Mouse (Mus musculus) ES-Bruce4 (cell line): ENCODE measurements around the gene Sema5a. TPM values are rescaled to one million over a fixed set of nuclear protein-coding genes. Genes with fewer than 3 reads are reported as not detected.

Source experiments
- H3K27ac ChIP-seq: 2 replicates; pipeline ENCODE4 v1.5.1; 2012; ENCODE audit warnings: low read length, inconsistent platforms; ENCODE audit not compliant: insufficient read depth
- H3K27me3 ChIP-seq: 2 replicates; pipeline ENCODE4 v1.6.1; 2012; ENCODE audit warnings: mild to moderate bottlenecking, low read length, inconsistent platforms; ENCODE audit not compliant: control insufficient read depth, poor library complexity, insufficient read depth, severe bottlenecking
- H3K36me3 ChIP-seq: 2 replicates; pipeline ENCODE4 v1.6.1; 2012; ENCODE audit warnings: inconsistent platforms, mild to moderate bottlenecking, low read length, moderate library complexity; ENCODE audit not compliant: control insufficient read depth, poor library complexity, insufficient read depth, severe bottlenecking
- H3K4me1 ChIP-seq: one replicate; pipeline ENCODE4 v1.8.1; 2011; ENCODE audit warnings: low read length; ENCODE audit not compliant: control insufficient read depth, insufficient read depth
- H3K4me3 ChIP-seq: 2 replicates; pipeline ENCODE4 v1.5.1; 2011; ENCODE audit warnings: low read depth, mild to moderate bottlenecking, low read length
- H3K9ac ChIP-seq: 2 replicates; pipeline ENCODE4 v1.6.1; 2012; ENCODE audit warnings: low read depth, mild to moderate bottlenecking, inconsistent platforms; ENCODE audit not compliant: poor library complexity, severe bottlenecking
- H3K9me3 ChIP-seq: replicated peaks from 2 replicates; pipeline ENCODE4 v1.6.1; 2012; ENCODE audit warnings: mild to moderate bottlenecking, low read length, inconsistent platforms; ENCODE audit not compliant: control insufficient read depth, poor library complexity, insufficient read depth, severe bottlenecking
- CTCF ChIP-seq: IDR thresholded peaks from one replicate; pipeline ENCODE4 v1.8.1; 2011; ENCODE audit warnings: low read depth, low read length
- EP300 ChIP-seq: IDR thresholded peaks from 2 replicates; pipeline ENCODE4 v1.6.1; 2011; ENCODE audit warnings: low read depth, low read length; ENCODE audit not compliant: insufficient read depth
- POLR2A ChIP-seq: IDR thresholded peaks from one replicate; pipeline ENCODE4 v1.8.1; 2011; ENCODE audit warnings: low read length; ENCODE audit not compliant: insufficient read depth
- polyA plus RNA-seq: library from polyadenylated mRNA; stranded (reverse); fragments of >200 nt; gene quantifications from 2 replicates; pipeline ENCODE4 v1.2.4, GENCODE M21; 2011; ENCODE audit warnings: low read depth; ENCODE audit not compliant: missing spikeins, insufficient read depth, insufficient read length

The Sema5a gene
- polyA plus RNA-seq, 1 experiment: 2.8 TPM

DNA sequence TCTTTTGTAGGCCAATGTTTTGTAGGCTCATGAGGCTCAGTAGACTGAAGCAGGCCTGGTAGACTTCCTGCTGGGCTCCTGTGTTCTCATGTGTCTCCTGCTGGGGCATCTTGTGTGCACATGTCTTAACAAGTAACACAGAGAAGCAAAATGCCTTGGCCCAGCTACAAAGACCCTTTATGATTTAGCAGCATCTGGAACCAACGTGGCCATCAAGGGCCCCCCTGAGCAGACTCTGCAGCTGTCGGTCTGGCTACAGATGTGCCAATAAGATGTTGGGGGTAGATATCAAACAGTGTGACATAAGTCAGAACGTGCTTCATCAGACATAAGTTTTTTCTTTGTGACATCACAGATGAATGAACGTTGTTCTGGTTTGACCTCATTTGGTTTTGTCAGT lies 123.2 kb downstream of the Sema5a start:
- no peak overlapping the region for H3K27ac ChIP-seq
- TF ChIP-seq EP300 (no peak), CTCF (no peak), POLR2A (no peak)
- H3K9ac ChIP-seq: no peak overlapping the region
- H3K4me1 ChIP-seq: no peaks in the 10 kb centered on the region
- H3K27me3 ChIP-seq: no peaks in the 10 kb centered on the region; the same call in 1 of the 2 replicates
- H3K9me3 ChIP-seq: no peaks in the 10 kb centered on the region
- no peaks in the 10 kb centered on the region for H3K36me3 ChIP-seq
- no peak overlapping the region for H3K4me3 ChIP-seq

DNA sequence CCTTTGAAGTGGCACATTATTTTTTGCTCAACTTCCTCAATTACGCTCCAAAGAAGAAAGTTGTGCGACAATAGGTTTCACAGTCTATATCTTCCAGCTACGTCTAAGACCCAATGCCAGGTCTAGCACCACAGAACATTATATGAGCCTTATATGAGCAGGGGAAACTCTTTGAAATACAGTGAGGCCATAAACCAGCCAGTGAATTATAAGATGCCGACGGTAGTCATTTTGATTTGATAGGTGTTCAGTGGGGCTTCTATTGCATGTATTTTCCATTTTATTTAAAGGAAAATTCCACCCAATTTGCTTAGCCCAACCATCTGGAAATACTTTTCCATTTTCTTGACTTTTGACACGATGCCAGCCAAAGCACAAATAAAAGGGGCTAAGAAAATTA lies 126.3 kb downstream of the Sema5a start:
- Histone ChIP-seq H3K4me3 (no peak overlapping the region), H3K9ac (no peak overlapping the region), H3K9me3 (no peaks in the 10 kb centered on the region), H3K27ac (no peak overlapping the region), H3K36me3 (no peaks in the 10 kb centered on the region), H3K27me3 (no peaks in the 10 kb centered on the region; the same call in 1 of the 2 replicates), H3K4me1 (no peaks in the 10 kb centered on the region)
- no peak for TF ChIP-seq CTCF
- no peak for TF ChIP-seq EP300
- TF ChIP-seq POLR2A: no peak

GRCm38 (mm10) chr15:32371385-32371784 lies 126.8 kb downstream of the Sema5a start:
- TF ChIP-seq EP300 (no peak), CTCF (no peak), POLR2A (no peak)
- Histone ChIP-seq H3K27me3 (no peaks in the 10 kb centered on the region; the same call in 1 of the 2 replicates), H3K27ac (no peak overlapping the region), H3K4me1 (no peaks in the 10 kb centered on the region), H3K9me3 (no peaks in the 10 kb centered on the region), H3K9ac (no peak overlapping the region), H3K4me3 (no peak overlapping the region), H3K36me3 (no peaks in the 10 kb centered on the region)

DNA sequence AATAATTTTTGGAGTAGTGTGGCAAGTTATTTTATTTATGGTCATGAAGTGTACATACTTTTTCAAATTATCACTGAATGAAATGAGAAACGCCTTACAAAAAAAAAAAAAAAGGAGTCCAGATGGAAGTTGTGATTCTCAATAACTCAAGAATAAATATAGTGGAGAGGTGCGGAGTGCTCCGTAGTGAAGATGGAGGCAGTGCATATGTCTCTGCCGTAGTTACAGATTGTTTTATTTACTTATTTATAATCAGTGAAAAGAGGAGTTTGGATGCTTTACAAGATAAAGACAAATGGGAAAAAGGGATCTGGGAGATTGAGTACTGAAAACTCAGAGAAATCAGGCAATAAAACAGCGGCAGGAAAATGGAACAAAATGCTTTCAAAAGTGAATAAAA lies 131.7 kb downstream of the Sema5a start:
- Histone ChIP-seq H3K27ac (no peak overlapping the region), H3K4me3 (no peak overlapping the region)
- TF ChIP-seq POLR2A: no peak
- TF ChIP-seq EP300: no peak
- no peak for TF ChIP-seq CTCF

DNA sequence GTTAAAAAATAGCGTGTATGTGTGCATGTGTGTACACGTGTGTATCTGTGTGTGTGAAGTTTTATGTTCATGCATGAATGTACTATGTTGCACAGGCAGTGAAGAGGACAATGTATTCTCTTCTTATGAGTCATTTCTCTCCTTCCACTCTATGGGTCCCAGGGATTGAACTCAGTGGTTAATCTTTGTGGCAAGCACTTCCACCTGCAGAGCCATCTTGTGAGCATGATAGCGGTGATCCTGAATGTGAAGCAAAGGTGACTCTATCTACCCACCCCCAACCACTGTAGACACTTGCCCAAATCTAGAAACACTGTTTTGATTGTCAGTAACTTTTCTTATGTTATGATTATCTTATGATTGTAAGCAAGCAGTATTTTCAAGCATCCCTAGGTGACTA lies 133.2 kb downstream of the Sema5a start:
- TF ChIP-seq EP300 (no peak), POLR2A (no peak), CTCF (no peak)
- no peaks in the 10 kb centered on the region for H3K36me3 ChIP-seq
- H3K9ac ChIP-seq: no peak overlapping the region
- no peaks in the 10 kb centered on the region for H3K27me3 ChIP-seq
- H3K27ac ChIP-seq: no peak overlapping the region
- no peak overlapping the region for H3K4me3 ChIP-seq
- H3K4me1 ChIP-seq: no peaks in the 10 kb centered on the region
- H3K9me3 ChIP-seq: no peaks in the 10 kb centered on the region

More for the DNA sequence above, 131.7 kb downstream of the Sema5a start:
- no peak overlapping the region for H3K9ac ChIP-seq
- H3K9me3 ChIP-seq: no peaks in the 10 kb centered on the region
- no peaks in the 10 kb centered on the region for H3K27me3 ChIP-seq
- H3K36me3 ChIP-seq: no peaks in the 10 kb centered on the region
- no peaks in the 10 kb centered on the region for H3K4me1 ChIP-seq

GRCm38 (mm10) chr15:32380311-32380710 lies 135.7 kb downstream of the Sema5a start:
- Histone ChIP-seq H3K9ac (no peak overlapping the region), H3K27me3 (no peaks in the 10 kb centered on the region), H3K9me3 (no peaks in the 10 kb centered on the region), H3K4me1 (no peaks in the 10 kb centered on the region), H3K36me3 (no peaks in the 10 kb centered on the region), H3K27ac (no peak overlapping the region), H3K4me3 (no peak overlapping the region)
- no peak for TF ChIP-seq EP300
- no peak for TF ChIP-seq CTCF
- TF ChIP-seq POLR2A: no peak
